Mouse (Mus musculus) CH12.LX (cell line): ENCODE results near the gene Ddah2. TPM values are rescaled to one million over a fixed set of nuclear protein-coding genes. Genes with fewer than 3 reads are reported as not detected.

Experiments
- DNase-seq: peaks from one replicate; pipeline ENCODE4 v3.0.0-alpha.2; 2013; ENCODE audit errors: extremely low read depth
- H3K27ac ChIP-seq: 2 replicates; pipeline ENCODE4 v1.5.1; 2012; ENCODE audit warnings: low read depth, mild to moderate bottlenecking, control low read depth, moderate library complexity; ENCODE audit not compliant: insufficient read depth
- H3K27me3 ChIP-seq: replicated peaks from 2 replicates; pipeline ENCODE3; 2012; ENCODE audit warnings: inconsistent platforms
- H3K36me3 ChIP-seq, 2 experiments: replicated peaks in 1 of 2; 2 replicates each; pipeline versions ENCODE3 to v1.6.1; 2012; ENCODE audit warnings: inconsistent platforms in 1 of 2, low read length in 1 of 2, mild to moderate bottlenecking in 1 of 2, mixed read lengths in 1 of 2, moderate library complexity in 1 of 2; ENCODE audit not compliant: control insufficient read depth in 1 of 2, insufficient read depth in 1 of 2
- H3K4me1 ChIP-seq, 2 experiments: 2 replicates each; pipeline ENCODE4 v1.6.1; 2012; ENCODE audit warnings: inconsistent platforms in 1 of 2, moderate library complexity in 1 of 2; ENCODE audit not compliant: insufficient read depth in 2 of 2, control insufficient read depth in 1 of 2
- H3K4me2 ChIP-seq: 2 replicates; pipeline ENCODE4 v1.6.1; 2012; ENCODE audit warnings: low read depth, mild to moderate bottlenecking, control low read depth; ENCODE audit not compliant: poor library complexity, insufficient read depth, severe bottlenecking
- H3K4me3 ChIP-seq, 3 experiments: fragments of 150-350 bp in 1 of 3; sonication (generic) in 1 of 3; replicated peaks in 1 of 3; 2 replicates each; pipeline versions ENCODE3 to v1.5.1; 2011 to 2012; ENCODE audit warnings: low read depth in 2 of 3, low read length in 2 of 3, mild to moderate bottlenecking in 2 of 3, moderate library complexity in 2 of 3, control low read depth in 1 of 3, improper control_type of control experiment in 1 of 3, inconsistent platforms in 1 of 3, mixed read lengths in 1 of 3; ENCODE audit not compliant: poor library complexity in 1 of 3
- H3K79me2 ChIP-seq: replicated peaks from 2 replicates; pipeline ENCODE4 v1.6.1; 2012; ENCODE audit warnings: mild to moderate bottlenecking, moderate library complexity; ENCODE audit not compliant: control insufficient read depth, poor library complexity, insufficient read depth, severe bottlenecking; ENCODE audit errors: extremely low read depth
- H3K9ac ChIP-seq: 2 replicates; pipeline ENCODE4 v1.6.1; 2012; ENCODE audit warnings: low read depth, mild to moderate bottlenecking, control low read depth, moderate library complexity; ENCODE audit not compliant: insufficient read depth
- H3K9me3 ChIP-seq: replicated peaks from 2 replicates; pipeline ENCODE3; 2012; ENCODE audit warnings: low read length, inconsistent platforms, mixed read lengths
- BHLHE40 ChIP-seq: IDR thresholded peaks from 2 replicates; pipeline ENCODE4 v1.6.1; 2011; ENCODE audit warnings: mild to moderate bottlenecking, low read depth, low read length, improper control_type of control experiment
- CHD1 ChIP-seq: IDR thresholded peaks from 2 replicates; pipeline ENCODE4 v1.6.1; 2012; ENCODE audit warnings: low read depth, low read length, improper control_type of control experiment, inconsistent platforms
- E2F4 ChIP-seq: IDR thresholded peaks from 2 replicates; pipeline ENCODE4 v1.6.1; 2011; ENCODE audit warnings: low read depth, low read length, improper control_type of control experiment; ENCODE audit not compliant: insufficient replicate concordance
- GABPA ChIP-seq: IDR thresholded peaks from 2 replicates; pipeline ENCODE4 v1.6.1; 2012; ENCODE audit warnings: low read depth, low read length, improper control_type of control experiment, inconsistent platforms; ENCODE audit not compliant: insufficient replicate concordance
- IRF4 ChIP-seq: IDR thresholded peaks from 2 replicates; pipeline ENCODE4 v1.6.1; 2014; ENCODE audit warnings: low read depth, mild to moderate bottlenecking, inconsistent platforms, low read length, improper control_type of control experiment
- JUN ChIP-seq: IDR thresholded peaks from 2 replicates; pipeline ENCODE4 v1.6.1; 2011; ENCODE audit warnings: low read depth, mild to moderate bottlenecking, low read length, improper control_type of control experiment, moderate library complexity; ENCODE audit not compliant: insufficient read depth
- JUND ChIP-seq: conservative IDR thresholded peaks from 2 replicates; pipeline ENCODE4 v1.6.1; 2011; ENCODE audit warnings: low read depth, low read length, improper control_type of control experiment
- KAT2A ChIP-seq: IDR thresholded peaks from 2 replicates; pipeline ENCODE4 v1.6.1; 2012; ENCODE audit warnings: low read length, improper control_type of control experiment, inconsistent platforms; ENCODE audit not compliant: insufficient replicate concordance
- MAFK ChIP-seq: IDR thresholded peaks from 2 replicates; pipeline ENCODE4 v1.6.1; 2011; ENCODE audit warnings: low read length, improper control_type of control experiment; ENCODE audit not compliant: insufficient replicate concordance
- MXI1 ChIP-seq: IDR thresholded peaks from 2 replicates; pipeline ENCODE4 v1.6.1; 2011; ENCODE audit warnings: mild to moderate bottlenecking, low read depth, low read length, improper control_type of control experiment
- MYC ChIP-seq: IDR thresholded peaks from 2 replicates; pipeline ENCODE4 v1.6.1; 2011; ENCODE audit warnings: low read depth, mild to moderate bottlenecking, improper control_type of control experiment, low read length
- NELFE ChIP-seq: IDR thresholded peaks from 2 replicates; pipeline ENCODE4 v1.6.1; 2011; ENCODE audit warnings: low read depth, low read length, improper control_type of control experiment
- NRF1 ChIP-seq: IDR thresholded peaks from 2 replicates; pipeline ENCODE4 v1.6.1; 2014; ENCODE audit warnings: low read depth, mild to moderate bottlenecking, inconsistent platforms, low read length, improper control_type of control experiment, moderate library complexity
- PAX5 ChIP-seq: IDR thresholded peaks from 2 replicates; pipeline ENCODE4 v1.6.1; 2012; ENCODE audit warnings: low read length, inconsistent platforms, mixed read lengths
- POLR2A ChIP-seq: IDR thresholded peaks from 2 replicates; pipeline ENCODE4 v1.6.1; 2011; ENCODE audit warnings: low read depth, mild to moderate bottlenecking, improper control_type of control experiment, low read length
- POLR2AphosphoS2 ChIP-seq: IDR thresholded peaks from 2 replicates; pipeline ENCODE4 v1.6.1; 2011; ENCODE audit warnings: low read depth, low read length, improper control_type of control experiment
- SIN3A ChIP-seq: IDR thresholded peaks from 2 replicates; pipeline ENCODE4 v1.6.1; 2012; ENCODE audit warnings: low read length, improper control_type of control experiment, inconsistent platforms
- TCF12 ChIP-seq: IDR thresholded peaks from 2 replicates; pipeline ENCODE4 v1.6.1; 2014; ENCODE audit warnings: low read depth, mild to moderate bottlenecking, inconsistent platforms, low read length, improper control_type of control experiment
- USF1 ChIP-seq: IDR thresholded peaks from 2 replicates; pipeline ENCODE4 v1.6.1; 2014; ENCODE audit warnings: low read depth, mild to moderate bottlenecking, inconsistent platforms, low read length, improper control_type of control experiment
- USF2 ChIP-seq: conservative IDR thresholded peaks from 2 replicates; pipeline ENCODE4 v1.6.1; 2011; ENCODE audit warnings: low read depth, low read length, improper control_type of control experiment
- ZC3H11A ChIP-seq: IDR thresholded peaks from 2 replicates; pipeline ENCODE4 v1.6.1; 2012; ENCODE audit warnings: low read depth, mild to moderate bottlenecking, inconsistent platforms, low read length, improper control_type of control experiment
- ZMIZ1 ChIP-seq: IDR thresholded peaks from 2 replicates; pipeline ENCODE4 v1.6.1; 2012; ENCODE audit warnings: low read depth, mild to moderate bottlenecking, inconsistent platforms, low read length, improper control_type of control experiment
- ZNF384 ChIP-seq: IDR thresholded peaks from 2 replicates; pipeline ENCODE4 v1.6.1; 2012; ENCODE audit warnings: low read depth, low read length, improper control_type of control experiment, inconsistent platforms
- dilution Hi-C: fragments of 300-500 bp; cut with MboI; formaldehyde crosslinking; loops from 2 replicates; pipeline ENCODE4 v1.14.3; 2020; ENCODE audit warnings: low sequenced_read_pairs; ENCODE audit not compliant: extremely low pct_unique_long_range_greater_than_20kb, extremely low pct_ligation_motif_present
- in situ Hi-C: fragments of 300-500 bp; cut with MboI; formaldehyde crosslinking; loops from 3 replicates; pipeline ENCODE4 v1.14.3; 2019; ENCODE audit warnings: low sequenced_read_pairs, low pct_ligation_motif_present, low pct_unique_long_range_greater_than_20kb, mixed read lengths
- polyA plus RNA-seq: library from polyadenylated mRNA; unstranded; fragments of >175 nt; gene quantifications from 2 replicates; pipeline ENCODE4 v1.2.1, GENCODE M21; 2012; ENCODE audit warnings: low read depth; ENCODE audit not compliant: insufficient read length
- total RNA-seq, 2 experiments: library from RNA; depleted of rRNA; stranded (reverse); fragments of 300-350 nt in 1 of 2; fragments of >200 nt in 1 of 2; gene quantifications; 2 replicates each; pipeline ENCODE4 v1.2.3; 2012 to 2014

Ddah2 gene
- total and polyA plus RNA-seq, 3 experiments = 0.94 to 4.8 (median 3.4) TPM

- DNase-seq = no peak
- dilution Hi-C loops = no loop called here
- Histone ChIP-seq H3K9me3 (no peaks in the 10 kb centered on the region), H3K4me1 (peaks cover 0 to 4% of the 10 kb centered on the region in 2 experiments; a peak in 1 of 4 replicates), H3K36me3 (peaks cover 43 to 75% of the 10 kb centered on the region in 2 experiments), H3K79me2 (no peaks in the 10 kb centered on the region), H3K27ac (no peak overlapping the region), H3K4me3 (no peak overlapping the region), H3K4me2 (no peak overlapping the region), H3K9ac (no peak overlapping the region), H3K27me3 (no peaks in the 10 kb centered on the region)
- in situ Hi-C loops = no loop called here
- TF ChIP-seq NRF1 (no peak), POLR2AphosphoS2 (no peak), E2F4 (no peak), ZNF384 (no peak), IRF4 (no peak), MXI1 (no peak), USF2 (no peak), USF1 (no peak), MYC (no peak), ZC3H11A (no peak), NELFE (no peak), JUND (no peak)
Measured at GRCm38 (mm10) chr17:35102299-35102698, 43.5 kb downstream of the Ddah2 start.

DNA sequence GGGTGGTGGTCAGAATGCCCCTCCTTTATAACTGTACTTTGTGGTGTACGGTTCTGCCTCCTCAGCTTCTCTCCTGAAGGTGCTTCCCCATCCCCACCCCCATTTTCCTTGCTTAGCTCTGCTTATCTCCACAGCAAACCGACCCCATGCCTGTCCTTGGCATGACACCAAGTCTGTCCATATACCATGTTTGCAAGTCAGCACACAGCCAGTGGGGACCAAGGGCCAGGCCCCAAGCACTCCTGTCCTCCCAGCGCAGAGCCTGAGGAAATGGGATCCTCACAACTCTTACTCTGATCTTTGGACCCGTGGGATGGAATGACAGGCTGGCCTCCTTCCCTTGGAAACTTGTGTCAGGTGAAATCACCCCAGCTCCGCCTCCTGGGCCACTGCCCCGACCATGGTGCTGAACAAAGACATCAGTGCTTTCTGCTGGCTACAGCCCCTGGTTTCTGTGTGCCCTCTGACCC is 44.4 kb downstream of the Ddah2 start:
- no peak for DNase-seq
- Histone ChIP-seq H3K4me1 (peaks cover 0 to 4% of the 10 kb centered on the region in 2 experiments; a peak in 1 of 4 replicates), H3K4me3 (no peak overlapping the region), H3K4me2 (no peak overlapping the region), H3K27ac (no peak overlapping the region), H3K9ac (no peak overlapping the region), H3K27me3 (no peaks in the 10 kb centered on the region), H3K79me2 (no peaks in the 10 kb centered on the region), H3K9me3 (no peaks in the 10 kb centered on the region), H3K36me3 (peaks cover 40 to 67% of the 10 kb centered on the region in 2 experiments)
- in situ Hi-C loops (no loop called here), dilution Hi-C loops (no loop called here)
- no peak for TF ChIP-seq JUN
- no peak for TF ChIP-seq E2F4
- no peak for TF ChIP-seq ZMIZ1
- TF ChIP-seq POLR2A = no peak
- TF ChIP-seq USF1 = no peak
- TF ChIP-seq SIN3A = no peak
- no peak for TF ChIP-seq MAFK
- TF ChIP-seq KAT2A = no peak
- TF ChIP-seq BHLHE40 = no peak
- TF ChIP-seq NELFE = no peak
- TF ChIP-seq CHD1 = no peak
- TF ChIP-seq TCF12 = no peak
- no peak for TF ChIP-seq PAX5
- TF ChIP-seq ZNF384 = no peak
- no peak for TF ChIP-seq IRF4
- TF ChIP-seq POLR2AphosphoS2 = no peak
- no peak for TF ChIP-seq GABPA
- no peak for TF ChIP-seq ZC3H11A
